Mouse (Mus musculus): ENCODE data around the gene Siah3.

The Siah3 gene

DNA sequence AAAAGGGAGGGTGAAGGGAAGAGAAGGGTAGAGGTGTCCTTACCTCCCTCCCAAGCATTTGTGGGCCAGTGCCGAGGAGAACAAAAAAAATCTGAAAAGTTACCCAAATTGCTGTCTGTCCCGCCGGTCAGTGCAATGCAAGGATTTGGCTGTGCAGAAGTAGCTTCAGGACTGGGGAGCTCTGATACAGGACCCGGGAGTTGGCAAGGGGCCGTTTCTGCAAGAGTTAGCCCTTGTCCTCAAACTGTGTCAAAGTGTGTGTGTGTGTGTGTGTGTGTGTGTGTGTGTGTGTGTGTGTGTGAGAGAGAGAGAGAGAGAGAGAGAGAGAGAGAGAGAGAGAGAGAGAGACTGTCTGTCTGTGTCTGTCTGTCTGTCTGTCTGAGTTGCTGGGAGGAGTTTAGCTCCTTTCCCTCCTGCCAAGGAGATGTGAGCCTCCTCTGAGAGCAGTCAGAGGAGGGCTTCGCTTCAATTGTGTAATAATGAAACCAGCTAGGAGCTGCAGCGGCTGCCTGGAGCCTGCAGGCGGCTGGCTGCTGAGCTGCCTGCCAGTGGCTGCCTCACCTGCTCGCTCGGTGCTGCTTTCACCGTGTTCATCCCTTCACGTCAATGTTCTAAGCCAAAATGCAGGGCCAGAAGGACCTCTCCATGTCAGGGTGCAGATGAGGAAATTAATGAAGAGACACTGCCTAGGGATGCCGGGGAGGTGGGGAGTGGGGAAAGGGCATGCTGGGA is 873 bp downstream of the Siah3 start:
- H3K4me3 ChIP-seq (replicated peaks; ENCODE audit: low read length): no peak overlapping the region
- H3K4me1 ChIP-seq (replicated peaks; ENCODE audit: low read depth, low read length): peaks cover 11% of the 10 kb centered on the region; the same call in 1 of the 2 replicates
- no peaks in the 10 kb centered on the region for H3K36me3 ChIP-seq (ENCODE audit: insufficient read depth, low read length)
- TF ChIP-seq POU5F1 (IDR thresholded peaks at IDR 0.05; ENCODE audit: borderline replicate concordance, low read length): no peak
- no peak for TF ChIP-seq CTCF (conservative IDR thresholded peaks at IDR 0.05; ENCODE audit: low read length)
- no peak for TF ChIP-seq NANOG (IDR thresholded peaks at IDR 0.05; ENCODE audit: borderline replicate concordance, low read length)
- peaks cover 28% of the 10 kb centered on the region for H3K27me3 ChIP-seq (ENCODE audit: insufficient read depth, low read length)
- H3K9me3 ChIP-seq (ENCODE audit: low read length): no peaks in the 10 kb centered on the region

DNA sequence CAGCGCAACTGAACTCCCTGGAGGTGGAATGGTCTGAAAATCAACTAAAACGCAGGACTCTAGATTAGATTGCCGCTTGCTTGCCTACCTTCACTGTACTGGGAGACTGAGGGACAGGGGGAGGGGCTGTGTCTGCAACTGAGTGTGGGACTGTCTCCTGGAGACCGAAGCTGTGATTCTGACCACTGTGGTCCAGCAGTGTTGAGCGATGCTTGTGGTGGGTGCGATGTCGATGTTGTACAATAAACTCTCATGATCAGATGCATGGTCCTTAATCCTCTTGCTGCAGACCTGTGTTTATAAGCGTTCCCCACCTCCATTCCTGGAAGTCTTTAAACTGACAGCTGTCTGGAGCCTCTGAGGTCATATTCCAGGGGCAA is 1.4 kb downstream of the Siah3 start:
- Histone ChIP-seq H3K4me3 (replicated peaks; ENCODE audit: low read length) (no peak overlapping the region), H3K9me3 (ENCODE audit: low read length) (peaks cover 5% of the 10 kb centered on the region), H3K36me3 (ENCODE audit: insufficient read depth, low read length) (no peaks in the 10 kb centered on the region), H3K27me3 (ENCODE audit: insufficient read depth, low read length) (peaks cover 28% of the 10 kb centered on the region), H3K4me1 (replicated peaks; ENCODE audit: low read depth, low read length) (peaks cover 11% of the 10 kb centered on the region; the same call in 1 of the 2 replicates)
- no peak for TF ChIP-seq NANOG (IDR thresholded peaks at IDR 0.05; ENCODE audit: borderline replicate concordance, low read length)
- no peak for TF ChIP-seq POU5F1 (IDR thresholded peaks at IDR 0.05; ENCODE audit: borderline replicate concordance, low read length)
- no peak for TF ChIP-seq CTCF (conservative IDR thresholded peaks at IDR 0.05; ENCODE audit: low read length)

GRCm38 (mm10) chr14:75459431-75459830 is 3.6 kb downstream of the Siah3 start:
- Histone ChIP-seq H3K4me3 (replicated peaks; ENCODE audit: low read length) (no peak overlapping the region), H3K9me3 (ENCODE audit: low read length) (peaks cover 8% of the 10 kb centered on the region), H3K27me3 (ENCODE audit: insufficient read depth, low read length) (peaks cover 28% of the 10 kb centered on the region), H3K4me1 (replicated peaks; ENCODE audit: low read depth, low read length) (peaks cover 11% of the 10 kb centered on the region; the same call in 1 of the 2 replicates), H3K36me3 (ENCODE audit: insufficient read depth, low read length) (no peaks in the 10 kb centered on the region)
- no peak for TF ChIP-seq CTCF (conservative IDR thresholded peaks at IDR 0.05; ENCODE audit: low read length)
- no peak for TF ChIP-seq POU5F1 (IDR thresholded peaks at IDR 0.05; ENCODE audit: borderline replicate concordance, low read length)
- TF ChIP-seq NANOG (IDR thresholded peaks at IDR 0.05; ENCODE audit: borderline replicate concordance, low read length): no peak

- Histone ChIP-seq H3K4me3 (replicated peaks; ENCODE audit: low read length) (no peak overlapping the region), H3K36me3 (ENCODE audit: insufficient read depth, low read length) (no peaks in the 10 kb centered on the region), H3K27me3 (ENCODE audit: insufficient read depth, low read length) (peaks cover 28% of the 10 kb centered on the region), H3K9me3 (ENCODE audit: low read length) (peaks cover 8% of the 10 kb centered on the region), H3K4me1 (replicated peaks; ENCODE audit: low read depth, low read length) (peaks cover 11% of the 10 kb centered on the region; the same call in 1 of the 2 replicates)
- TF ChIP-seq POU5F1 (IDR thresholded peaks at IDR 0.05; ENCODE audit: borderline replicate concordance, low read length) (no peak), NANOG (IDR thresholded peaks at IDR 0.05; ENCODE audit: borderline replicate concordance, low read length) (no peak), CTCF (conservative IDR thresholded peaks at IDR 0.05; ENCODE audit: low read length) (no peak)
Observed at GRCm38 (mm10) chr14:75459991-75460390, 4.2 kb downstream of the Siah3 start.

DNA sequence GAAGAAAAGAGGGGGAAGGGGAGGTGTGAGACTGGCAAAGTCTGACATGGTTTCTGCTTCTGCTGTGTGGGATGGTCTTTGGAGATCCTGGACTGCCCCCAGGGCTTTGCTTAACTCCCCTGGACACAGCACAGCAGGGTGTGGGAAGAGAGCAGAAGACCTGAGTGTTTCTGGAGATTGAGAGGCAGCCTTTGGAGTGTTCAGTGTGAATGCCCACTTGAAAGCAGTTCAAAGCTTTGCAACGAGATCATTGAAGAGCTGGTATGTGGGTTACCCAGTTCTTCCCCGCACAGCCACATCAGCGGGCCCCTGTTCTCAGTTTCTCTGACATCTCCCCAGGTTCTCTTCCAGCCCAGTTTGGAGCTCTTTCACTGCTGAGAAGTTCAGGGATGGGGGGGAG is 4.7 kb downstream of the Siah3 start:
- no peak for TF ChIP-seq CTCF (conservative IDR thresholded peaks at IDR 0.05; ENCODE audit: low read length)
- TF ChIP-seq POU5F1 (IDR thresholded peaks at IDR 0.05; ENCODE audit: borderline replicate concordance, low read length): no peak
- no peak for TF ChIP-seq NANOG (IDR thresholded peaks at IDR 0.05; ENCODE audit: borderline replicate concordance, low read length)
- Histone ChIP-seq H3K27me3 (ENCODE audit: insufficient read depth, low read length) (peaks cover 26% of the 10 kb centered on the region), H3K4me3 (replicated peaks; ENCODE audit: low read length) (no peak overlapping the region), H3K9me3 (ENCODE audit: low read length) (peaks cover 8% of the 10 kb centered on the region), H3K4me1 (replicated peaks; ENCODE audit: low read depth, low read length) (peaks cover 11% of the 10 kb centered on the region; the same call in 1 of the 2 replicates), H3K36me3 (ENCODE audit: insufficient read depth, low read length) (no peaks in the 10 kb centered on the region)

GRCm38 (mm10) chr14:75461770-75462169 is 6.0 kb downstream of the Siah3 start:
- peaks cover 25% of the 10 kb centered on the region for H3K27me3 ChIP-seq (ENCODE audit: insufficient read depth, low read length)
- peaks cover 8% of the 10 kb centered on the region for H3K9me3 ChIP-seq (ENCODE audit: low read length)
- H3K4me3 ChIP-seq (replicated peaks; ENCODE audit: low read length): no peak overlapping the region
- no peak for TF ChIP-seq POU5F1 (IDR thresholded peaks at IDR 0.05; ENCODE audit: borderline replicate concordance, low read length)
- 0 out of 2 replicates have a peak, but pooled peaks cover 5% of the 10 kb centered on the region for H3K4me1 ChIP-seq (replicated peaks; ENCODE audit: low read depth, low read length)
- no peaks in the 10 kb centered on the region for H3K36me3 ChIP-seq (ENCODE audit: insufficient read depth, low read length)

DNA sequence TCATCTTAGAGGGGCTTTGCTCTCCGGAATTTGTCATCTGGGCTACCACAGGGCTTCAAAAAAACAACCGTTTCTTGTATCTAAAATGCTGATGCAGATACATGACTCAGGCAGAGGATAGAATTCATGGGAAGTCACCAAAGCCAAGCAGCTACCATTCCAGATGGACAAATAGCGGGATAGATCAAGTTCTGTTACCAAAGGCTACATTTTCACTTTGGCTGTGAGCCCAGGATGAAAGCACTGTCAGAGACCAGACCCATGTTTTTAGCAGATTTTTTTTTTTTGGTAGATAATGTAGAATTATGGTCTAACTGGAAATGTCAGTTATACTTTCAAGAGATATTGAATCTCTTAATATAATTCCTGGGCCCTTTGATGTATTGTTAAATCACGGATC is 7.4 kb downstream of the Siah3 start:
- Histone ChIP-seq H3K4me1 (replicated peaks; ENCODE audit: low read depth, low read length) (no peaks in the 10 kb centered on the region), H3K27me3 (ENCODE audit: insufficient read depth, low read length) (peaks cover 22% of the 10 kb centered on the region), H3K4me3 (replicated peaks; ENCODE audit: low read length) (no peak overlapping the region), H3K9me3 (ENCODE audit: low read length) (peaks cover 8% of the 10 kb centered on the region), H3K36me3 (ENCODE audit: insufficient read depth, low read length) (no peaks in the 10 kb centered on the region)
- no peak for TF ChIP-seq CTCF (conservative IDR thresholded peaks at IDR 0.05; ENCODE audit: low read length)
- TF ChIP-seq NANOG (IDR thresholded peaks at IDR 0.05; ENCODE audit: borderline replicate concordance, low read length): no peak
- TF ChIP-seq POU5F1 (IDR thresholded peaks at IDR 0.05; ENCODE audit: borderline replicate concordance, low read length): no peak

- no peak overlapping the region for H3K4me3 ChIP-seq (replicated peaks; ENCODE audit: low read length)
- no peaks in the 10 kb centered on the region for H3K36me3 ChIP-seq (ENCODE audit: insufficient read depth, low read length)
- no peaks in the 10 kb centered on the region for H3K9me3 ChIP-seq (ENCODE audit: low read length)
- H3K4me1 ChIP-seq (replicated peaks; ENCODE audit: low read depth, low read length): no peaks in the 10 kb centered on the region
- H3K27me3 ChIP-seq (ENCODE audit: insufficient read depth, low read length): no peaks in the 10 kb centered on the region
- TF ChIP-seq NANOG (IDR thresholded peaks at IDR 0.05; ENCODE audit: borderline replicate concordance, low read length) (no peak), POU5F1 (IDR thresholded peaks at IDR 0.05; ENCODE audit: borderline replicate concordance, low read length) (no peak), CTCF (conservative IDR thresholded peaks at IDR 0.05; ENCODE audit: low read length) (no peak)
Observed at GRCm38 (mm10) chr14:75468941-75469340, 13.2 kb downstream of the Siah3 start.

Data from E14TG2a.4 (cell line).